Mouse (Mus musculus): ENCODE results near the gene Mat2b.
A peak's percentile ranks its signal among the peaks of the same experiment; 100 is the strongest.
"Not testable (repeated sequence)": the region's sequence is repeated elsewhere in the genome, so short reads cannot be mapped to it uniquely, and the experiment has no call there.

Gene Mat2b

GRCm38 (mm10) chr11:40695103-40695502, at the start of gene Mat2b:
Gene Mat2b, minus strand, starts transcription at chr11:40695203.
- DNase-seq, result no peak

GRCm38 (mm10) chr11:40744348-40744747, 49.3 kb upstream of the Mat2b start:
- DNase-seq, result no peak

GRCm38 (mm10) chr11:40741605-40742262, 46.7 kb upstream of the Mat2b start:
- no peak for DNase-seq

GRCm38 (mm10) chr11:40737369-40737768, 42.4 kb upstream of the Mat2b start:
- DNase-seq, result no peak

GRCm38 (mm10) chr11:40734251-40734752, 39.3 kb upstream of the Mat2b start:
- DNase-seq, result no peak

- DNase-seq, result peak; percentile 98
Measured at GRCm38 (mm10) chr11:40733339-40734174, 38.6 kb upstream of the Mat2b start, which contains the start of the genes Hmmr and Nudcd2. Gene Hmmr, minus strand, starts transcription at chr11:40733422. Gene Nudcd2, plus strand, starts transcription at chr11:40733667.

GRCm38 (mm10) chr11:40732997-40733338, 38.0 kb upstream of the Mat2b start:
- DNase-seq, result no peak

- no peak for DNase-seq
Measured at GRCm38 (mm10) chr11:40718324-40718723, 23.3 kb upstream of the Mat2b start.

GRCm38 (mm10) chr11:40715524-40715923, 20.5 kb upstream of the Mat2b start:
- no peak for DNase-seq

- peak; percentile 22 for DNase-seq
Measured at GRCm38 (mm10) chr11:40713858-40714257, 18.9 kb upstream of the Mat2b start.

- DNase-seq, result not testable (repeated sequence)
Measured at GRCm38 (mm10) chr11:40709899-40710298, 14.9 kb upstream of the Mat2b start.

- DNase-seq, result peak; percentile 83
Measured at GRCm38 (mm10) chr11:40694311-40695087, 504 bp downstream of the Mat2b start.

GRCm38 (mm10) chr11:40693366-40693951, 1.5 kb downstream of the Mat2b start:
- peak; percentile 72 for DNase-seq

- DNase-seq, result peak; percentile 96
Measured at GRCm38 (mm10) chr11:40692511-40693365, 2.3 kb downstream of the Mat2b start.

- peak; percentile 53 for DNase-seq
Measured at GRCm38 (mm10) chr11:40692101-40692509, 2.9 kb downstream of the Mat2b start.

GRCm38 (mm10) chr11:40690444-40691127, 4.4 kb downstream of the Mat2b start:
- peak; percentile 29 for DNase-seq

- no peak for DNase-seq
Measured at GRCm38 (mm10) chr11:40683295-40683694, 11.7 kb downstream of the Mat2b start.

- DNase-seq, result no peak
Measured at GRCm38 (mm10) chr11:40682456-40682855, 12.5 kb downstream of the Mat2b start.

- peak; percentile 31 for DNase-seq
Measured at GRCm38 (mm10) chr11:40677169-40677568, 17.8 kb downstream of the Mat2b start.

GRCm38 (mm10) chr11:40675014-40675730, 19.8 kb downstream of the Mat2b start:
- no peak for DNase-seq
